Mouse (Mus musculus): ENCODE results near the gene Cmss1. TPM values are rescaled to one million over a fixed set of nuclear protein-coding genes. Genes with fewer than 3 reads are reported as not detected.
A peak's percentile ranks its signal among the peaks of the same experiment; 100 is the strongest.

Gene Cmss1
- 10 to 100 TPM; 16.6 to 18.9 TPM for total RNA-seq (2021)
- long read RNA-seq, experiment 1, partial matches to known transcripts, result 2 of 26 reads
- long read RNA-seq, experiment 1, other reads (novel, unspliced or antisense), result 20 of 26 reads
- long read RNA-seq, experiment 2, partial matches to known transcripts, result 2 of 22 reads
- long read RNA-seq, experiment 2, other reads (novel, unspliced or antisense), result 18 of 22 reads

DNA sequence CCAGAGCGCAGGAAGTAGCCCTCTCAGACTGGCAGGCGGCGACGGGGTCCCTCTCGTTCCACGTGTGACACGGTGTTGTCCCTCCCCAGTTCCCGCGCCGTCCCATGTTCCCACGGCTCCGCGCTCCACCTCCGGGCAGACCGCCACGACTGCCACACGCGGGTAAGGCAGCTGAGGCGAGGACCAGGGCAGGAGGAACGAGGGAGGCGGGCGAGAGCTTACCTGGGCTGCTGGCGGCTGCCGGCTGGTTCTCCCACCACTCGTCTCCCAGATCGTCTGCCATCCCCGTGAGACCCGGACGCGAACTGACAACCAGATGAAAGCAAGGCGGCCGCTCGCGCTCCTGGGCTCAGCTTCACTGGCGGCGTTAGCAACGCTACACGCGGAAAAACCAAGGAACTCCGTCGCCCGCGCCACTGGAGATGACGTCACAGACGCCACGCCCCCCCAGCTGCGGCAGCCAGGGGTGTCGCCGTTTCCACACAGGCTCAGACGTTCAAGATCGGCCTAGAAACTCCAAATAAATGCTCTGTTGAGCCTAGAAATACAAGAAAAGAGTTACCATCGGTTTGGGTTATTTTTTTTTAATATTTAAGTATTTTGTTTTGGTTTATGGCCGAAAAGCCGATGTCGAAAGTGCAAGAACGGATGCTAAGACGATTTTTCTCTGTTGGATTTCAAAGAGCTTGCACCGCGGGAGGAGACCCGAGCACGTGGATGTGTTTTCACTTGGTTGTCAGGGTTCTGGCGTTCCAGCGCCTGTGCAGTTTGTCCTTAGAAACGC, at the start of gene Cmss1:
Cmss1 (minus strand) TSS at position 421 of the 784 bp plus-strand sequence.
- DNase-seq (ENCODE audit: low spot score in 2 of 2), result peak; percentile 78 to 87

DNA sequence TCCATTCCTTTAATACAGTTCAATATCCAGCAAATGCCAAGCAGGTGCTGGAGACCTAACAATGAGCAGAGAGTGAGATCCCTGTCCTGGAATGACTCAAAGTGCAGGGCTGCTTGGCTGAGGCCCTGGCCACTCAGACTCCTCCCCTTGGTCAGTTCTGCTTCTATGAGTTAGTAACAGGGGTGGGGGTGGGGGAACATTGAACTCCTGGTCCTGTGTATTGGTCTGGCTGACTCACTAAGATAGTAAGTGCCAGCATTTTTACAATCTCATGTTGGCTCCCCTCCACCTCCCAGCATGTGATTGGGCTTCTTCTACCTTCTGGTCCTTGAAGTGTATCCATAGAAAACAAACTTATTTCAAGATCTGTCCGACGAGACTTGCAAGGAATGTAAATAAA, 43.2 kb upstream of the Cmss1 start:
- no peak for DNase-seq (ENCODE audit: low spot score in 2 of 2)

- no peak for DNase-seq (ENCODE audit: low spot score in 2 of 2)
Observed at GRCm38 (mm10) chr16:57641346-57641885, 34.8 kb upstream of the Cmss1 start.

DNA sequence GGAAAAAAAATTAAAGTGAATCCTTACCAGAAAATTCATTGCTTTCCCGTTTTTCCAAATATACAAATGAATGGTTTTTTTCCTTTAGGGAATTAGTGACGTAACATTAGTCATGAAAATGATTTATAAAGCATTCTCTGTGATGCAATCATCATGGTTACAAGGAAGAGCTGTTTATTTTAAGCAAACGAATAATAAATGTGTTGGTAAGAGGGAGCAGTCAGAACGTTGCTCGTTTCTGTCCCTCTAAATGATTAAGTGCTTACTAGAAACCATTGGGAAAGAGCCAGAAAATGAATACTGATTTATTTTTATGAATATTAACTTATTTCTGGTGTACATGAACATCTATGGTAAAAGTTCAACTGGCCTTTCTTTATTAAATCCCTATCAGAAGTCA, 28.1 kb upstream of the Cmss1 start:
- DNase-seq (ENCODE audit: low spot score in 2 of 2), result no peak

GRCm38 (mm10) chr16:57634191-57634590, 27.5 kb upstream of the Cmss1 start:
- DNase-seq (ENCODE audit: low spot score in 2 of 2), result peak; percentile 55 to 75

DNA sequence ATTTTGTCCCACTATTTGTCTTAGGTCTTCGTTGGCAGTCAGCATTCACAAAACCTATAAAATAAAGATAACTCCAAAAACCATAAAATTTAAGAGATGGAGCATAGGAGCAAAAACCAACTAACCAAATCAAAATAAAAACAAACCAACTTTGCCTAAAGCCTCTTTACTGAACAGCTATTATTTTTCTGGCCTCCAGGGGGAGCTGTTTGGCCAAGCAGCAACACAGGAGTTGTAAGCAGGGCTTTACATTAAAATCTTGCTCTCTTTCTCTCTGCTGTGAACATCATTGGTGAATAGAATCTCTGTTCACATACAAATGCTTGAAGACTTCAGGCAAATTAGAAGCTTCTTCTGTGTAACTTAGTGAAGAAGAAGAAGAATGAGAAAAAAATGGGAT, 5.1 kb upstream of the Cmss1 start:
- DNase-seq (ENCODE audit: low spot score in 2 of 2), result no peak

- no peak for DNase-seq (ENCODE audit: low spot score in 2 of 2)
Observed at GRCm38 (mm10) chr16:57601031-57601430, 5.6 kb downstream of the Cmss1 start.

- no peak for DNase-seq (ENCODE audit: low spot score in 2 of 2)
Observed at GRCm38 (mm10) chr16:57597295-57597957, 9.2 kb downstream of the Cmss1 start.

DNA sequence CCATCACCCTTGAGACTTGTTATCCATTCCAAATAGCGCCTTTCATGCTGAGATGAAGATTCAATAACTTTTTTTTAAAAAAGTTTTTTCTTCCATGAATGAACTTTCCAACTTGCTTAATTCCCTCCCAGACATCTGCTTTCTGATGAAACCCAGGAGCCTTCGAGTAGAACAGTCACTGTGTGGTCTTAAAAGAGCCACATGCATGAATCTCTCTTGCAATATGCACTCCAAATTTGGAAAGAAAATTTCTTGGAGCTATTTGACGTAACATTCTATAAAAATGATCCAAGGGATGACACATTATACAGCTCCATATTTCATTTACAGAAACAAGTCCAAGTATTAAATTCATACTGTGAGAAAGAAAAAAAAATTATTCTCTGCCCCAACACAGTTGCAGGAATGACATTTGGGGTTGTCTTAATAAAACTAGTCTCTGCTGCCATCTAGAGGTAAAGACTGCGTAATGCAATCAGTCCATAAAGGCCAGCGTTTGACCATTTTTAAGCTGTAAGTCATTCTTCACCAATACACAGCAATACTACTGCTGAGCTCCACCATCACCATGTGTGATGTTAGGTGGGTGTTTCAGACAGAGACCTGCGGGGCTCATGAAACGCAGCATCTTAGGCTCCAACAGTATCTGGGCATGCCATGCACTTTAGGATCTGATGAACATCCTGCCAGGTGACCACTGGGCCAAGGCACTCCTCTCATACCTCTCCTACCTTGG, 13.1 kb downstream of the Cmss1 start:
- DNase-seq (ENCODE audit: low spot score in 2 of 2), result peak in 1 of 2 experiments; percentile 19

DNA sequence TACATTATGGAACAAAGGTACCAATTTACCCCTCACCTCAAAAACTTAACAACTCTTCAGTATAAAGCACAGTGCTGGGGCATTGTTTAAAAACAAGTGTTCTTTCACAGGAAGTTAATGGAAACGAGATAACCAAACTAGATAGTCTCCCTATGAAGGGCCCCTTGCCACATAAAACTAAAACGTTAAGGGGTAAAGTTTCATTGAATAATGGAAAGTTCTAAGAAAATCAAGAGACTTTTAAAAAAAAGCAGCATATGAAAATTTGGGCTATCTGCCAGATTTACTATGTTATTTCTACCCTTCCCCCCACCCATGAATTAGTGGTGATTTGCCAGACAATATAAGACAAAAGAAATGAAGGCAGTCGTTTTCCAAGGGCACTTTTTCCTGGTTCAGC, 21.5 kb downstream of the Cmss1 start:
- DNase-seq (ENCODE audit: low spot score in 2 of 2), result no peak

GRCm38 (mm10) chr16:57582008-57582407, 24.7 kb downstream of the Cmss1 start:
- DNase-seq (ENCODE audit: low spot score in 2 of 2), result no peak

- no peak for DNase-seq (ENCODE audit: low spot score in 2 of 2)
Observed at GRCm38 (mm10) chr16:57580041-57580440, 26.6 kb downstream of the Cmss1 start.

DNA sequence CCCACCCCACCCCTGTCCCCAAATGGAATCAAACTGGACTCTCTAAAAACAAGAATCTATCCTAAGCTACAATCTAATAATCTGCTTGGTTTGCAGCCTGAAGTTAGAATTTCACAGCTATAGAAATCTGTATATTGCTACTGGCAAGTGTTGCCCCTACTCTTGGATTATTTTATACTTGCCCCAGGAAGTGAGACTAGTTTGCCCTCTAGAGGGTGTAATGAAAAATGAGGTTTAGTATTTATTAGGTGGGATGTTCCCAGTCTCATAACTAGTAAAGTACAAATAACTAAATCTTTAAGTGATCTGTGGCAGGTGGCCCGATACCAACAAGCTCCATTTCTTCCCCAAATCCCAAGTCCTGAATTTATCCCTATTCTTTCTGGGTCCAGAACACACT, 29.1 kb downstream of the Cmss1 start:
- DNase-seq (ENCODE audit: low spot score in 2 of 2), result no peak

DNA sequence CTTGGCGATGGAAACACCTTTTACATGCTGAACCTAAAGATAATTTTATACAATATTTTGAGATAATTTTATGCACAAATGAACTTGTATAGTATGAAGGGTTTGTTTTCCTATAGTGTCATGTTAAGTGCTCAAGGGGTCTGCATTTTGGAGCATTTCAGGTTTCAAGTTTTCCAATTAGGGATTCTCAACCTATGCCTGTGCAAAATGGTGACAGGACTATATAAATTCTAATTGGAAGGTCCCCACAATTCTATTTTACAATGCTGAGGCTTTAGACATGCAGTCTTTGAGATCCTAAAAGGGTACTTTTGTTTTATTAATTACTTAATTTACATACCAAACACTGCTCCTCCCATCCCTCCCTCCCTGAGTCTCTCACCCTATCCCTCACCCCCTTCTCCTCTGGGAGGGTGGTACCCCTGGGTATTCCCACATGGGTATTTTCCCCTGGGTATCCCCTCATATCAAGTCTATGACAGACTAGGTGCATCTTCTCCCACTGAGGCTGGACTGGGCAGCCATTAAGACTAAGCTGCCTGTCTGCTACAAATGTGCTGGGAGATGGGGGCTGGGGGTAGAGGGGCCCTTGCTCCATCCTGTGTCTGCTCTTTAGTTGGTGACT, 30.8 kb downstream of the Cmss1 start:
- DNase-seq (ENCODE audit: low spot score in 2 of 2), result no peak

DNA sequence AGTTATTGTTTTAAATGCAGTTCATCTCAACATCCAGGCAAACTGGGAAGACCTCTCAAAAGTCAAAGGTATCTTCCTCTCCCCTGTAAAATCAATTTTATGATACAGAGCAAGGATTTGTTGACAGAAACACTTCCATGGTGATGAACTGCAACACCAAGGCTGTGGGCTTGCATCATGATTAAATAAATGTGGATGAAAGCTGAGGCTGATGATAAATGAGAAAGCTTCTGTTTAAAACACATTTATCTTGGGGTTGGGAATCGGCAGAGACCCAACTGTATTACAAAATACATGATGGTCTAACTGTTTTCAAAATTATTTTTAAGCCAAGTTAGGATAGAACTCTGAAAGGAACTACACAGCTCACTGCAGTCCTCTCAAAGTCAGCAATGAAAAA, 32.8 kb downstream of the Cmss1 start:
- DNase-seq (ENCODE audit: low spot score in 2 of 2), result no peak

GRCm38 (mm10) chr16:57570789-57571311, 35.8 kb downstream of the Cmss1 start:
- DNase-seq (ENCODE audit: low spot score in 2 of 2), result no peak

DNA sequence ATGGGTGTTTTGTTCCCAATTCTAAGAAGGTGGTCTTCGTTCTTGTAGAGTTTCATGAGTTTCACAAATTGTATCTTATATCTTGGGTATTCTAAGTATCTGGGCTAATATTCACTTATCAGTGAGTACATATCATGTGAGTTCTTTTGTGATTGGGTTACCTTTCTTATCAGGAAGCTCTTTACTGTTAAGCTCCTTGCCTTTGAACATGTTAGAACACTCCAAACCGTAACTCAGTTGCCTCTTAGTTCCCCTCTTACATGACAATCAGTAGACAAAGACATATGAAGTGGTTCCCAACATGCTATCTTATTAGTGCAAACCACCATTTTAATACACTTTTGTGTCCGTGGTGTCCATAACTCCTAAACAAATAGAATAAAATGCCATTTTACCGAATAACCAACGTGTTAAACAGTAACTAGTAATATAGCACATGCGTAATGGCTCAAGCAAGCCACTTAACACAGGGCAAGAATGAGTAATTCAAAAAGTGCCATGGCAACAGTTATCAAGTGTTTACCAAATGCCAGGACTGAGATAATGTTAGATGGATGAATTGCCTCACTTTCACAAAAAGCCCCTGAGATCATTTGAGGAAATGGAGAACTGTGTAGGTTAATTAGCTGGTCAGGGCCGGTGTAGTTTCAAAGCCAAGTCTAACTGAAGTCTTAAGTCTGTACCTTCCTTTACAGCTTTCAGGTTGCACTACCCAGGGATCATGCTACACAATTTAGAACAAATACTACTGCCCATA, 37.8 kb downstream of the Cmss1 start:
- DNase-seq (ENCODE audit: low spot score in 2 of 2), result no peak

GRCm38 (mm10) chr16:57566215-57566614, 40.4 kb downstream of the Cmss1 start:
- no peak for DNase-seq (ENCODE audit: low spot score in 2 of 2)

DNA sequence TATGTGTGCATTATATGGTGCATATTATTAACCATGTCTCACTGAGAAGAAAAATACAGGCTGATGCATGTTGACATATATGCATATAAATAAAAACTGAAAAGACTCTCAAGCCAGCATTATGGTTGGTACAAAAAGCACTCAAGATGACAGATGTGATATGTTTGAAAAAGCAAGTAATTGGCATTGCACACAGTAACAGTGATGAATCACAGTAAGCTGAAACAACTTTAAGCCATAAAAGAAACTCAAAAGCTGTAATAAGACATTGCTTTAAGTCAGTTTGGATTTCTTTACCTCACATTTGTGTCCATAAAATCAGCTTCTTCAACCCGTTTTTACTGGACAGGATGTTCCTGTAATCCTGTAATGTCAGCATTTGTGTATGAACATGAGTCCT, 41.9 kb downstream of the Cmss1 start:
- DNase-seq (ENCODE audit: low spot score in 2 of 2), result no peak

GRCm38 (mm10) chr16:57563453-57563852, 43.2 kb downstream of the Cmss1 start:
- DNase-seq (ENCODE audit: low spot score in 2 of 2), result no peak

Measured in gastrocnemius, postnatal 4 days (tissue).